Mouse (Mus musculus) midbrain, embryonic 11.5 days (tissue): ENCODE results near the gene H2afb1. TPM values are rescaled to one million over a fixed set of nuclear protein-coding genes. Genes with fewer than 3 reads are reported as not detected.
"Not testable (repeated sequence)": the region's sequence is repeated elsewhere in the genome, so short reads cannot be mapped to it uniquely, and the experiment has no call there.

Source experiments
- ATAC-seq: fragments of 200-750 bp; cut with Nextera tagmentation; 2 replicates; pipeline ENCODE4 v1.8.0; 2017; ENCODE audit warnings: moderate TSS enrichment, moderate library complexity; ENCODE audit not compliant: low FRiP score
- DNase-seq: peaks from one replicate; pipeline ENCODE4 v3.0.0; 2015; ENCODE audit warnings: low spot score; ENCODE audit errors: missing footprints
- H3K27ac ChIP-seq: fragments of 300-500 bp; sonication (generic); 2 replicates; pipeline ENCODE4 v1.5.1; 2014; ENCODE audit warnings: low read depth, low read length
- H3K27me3 ChIP-seq: fragments of 300-500 bp; sonication (generic); 2 replicates; pipeline ENCODE4 v1.6.1; 2014; ENCODE audit warnings: mild to moderate bottlenecking, low read length, moderate library complexity, mixed read lengths; ENCODE audit not compliant: control insufficient read depth, insufficient read depth
- H3K36me3 ChIP-seq: fragments of 300-500 bp; sonication (generic); 2 replicates; pipeline ENCODE4 v1.6.1; 2014; ENCODE audit warnings: mild to moderate bottlenecking, low read length, moderate library complexity, mixed read lengths; ENCODE audit not compliant: control insufficient read depth, insufficient read depth
- H3K4me1 ChIP-seq: fragments of 300-500 bp; sonication (generic); 2 replicates; pipeline ENCODE4 v1.6.1; 2014; ENCODE audit warnings: low read length; ENCODE audit not compliant: control insufficient read depth, insufficient read depth
- H3K4me2 ChIP-seq: fragments of 300-500 bp; sonication (generic); 2 replicates; pipeline ENCODE4 v1.6.1; 2014; ENCODE audit warnings: mild to moderate bottlenecking, moderate library complexity
- H3K4me3 ChIP-seq: fragments of 300-500 bp; sonication (generic); 2 replicates; pipeline ENCODE4 v1.5.1; 2014; ENCODE audit warnings: low read depth, low read length
- H3K9ac ChIP-seq: fragments of 300-500 bp; sonication (generic); 2 replicates; pipeline ENCODE4 v1.6.1; 2014; ENCODE audit warnings: low read length
- H3K9me3 ChIP-seq: fragments of 300-500 bp; sonication (generic); 2 replicates; pipeline ENCODE4 v1.6.1; 2016; ENCODE audit warnings: low read length; ENCODE audit not compliant: control insufficient read depth
- WGBS: fragments of 180-500 bp; shearing (Covaris S2); extraction: QIAGEN DNeasy Blood & Tissue Kit; methylation state at CpG from one replicate; pipeline ENCODE4 v1.1.7; 2014; 5-methylcytosine and 5-hydroxymethylcytosine counted together
- polyA plus RNA-seq: library from polyadenylated mRNA; unstranded; fragments of >200 nt; fragmentation: Nextera tagmentation; extraction: Ambion mirVana; gene quantifications from 2 replicates; pipeline ENCODE4 v1.2.1, GENCODE M21; 2014

The H2afb1 gene
- polyA plus RNA-seq = not detected in 2 replicates

DNA sequence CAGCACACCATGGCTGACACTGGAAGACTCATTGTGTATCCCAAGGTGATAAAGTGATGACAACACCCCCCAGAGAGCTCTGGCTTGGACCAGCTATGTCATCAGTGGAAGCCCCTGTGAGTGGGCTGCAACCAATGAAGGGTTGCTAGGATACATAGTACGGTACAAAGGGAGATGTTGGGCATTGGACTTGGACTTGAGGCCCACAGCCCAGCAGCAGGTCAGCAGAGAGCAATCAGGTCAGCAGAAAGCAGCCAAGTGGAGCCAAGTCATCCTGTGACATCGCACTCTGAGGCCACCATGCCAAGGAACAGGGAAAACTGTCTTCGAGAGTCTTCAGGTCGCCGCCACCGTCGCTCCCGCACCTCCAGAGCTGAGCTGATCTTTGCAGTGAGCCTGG lies at the start of gene H2afb1:
TSS of gene H2afb1 (plus strand) at position 301 of the 400 bp plus-strand sequence.
- not testable (repeated sequence) for H3K9ac ChIP-seq, H3K27ac ChIP-seq, DNase-seq, H3K4me3 ChIP-seq, H3K36me3 ChIP-seq, ATAC-seq, H3K27me3 ChIP-seq, H3K4me2 ChIP-seq, H3K9me3 ChIP-seq, H3K4me1 ChIP-seq
- 92% methylated on average over 7 of the region's 8 CpGs for WGBS

DNA sequence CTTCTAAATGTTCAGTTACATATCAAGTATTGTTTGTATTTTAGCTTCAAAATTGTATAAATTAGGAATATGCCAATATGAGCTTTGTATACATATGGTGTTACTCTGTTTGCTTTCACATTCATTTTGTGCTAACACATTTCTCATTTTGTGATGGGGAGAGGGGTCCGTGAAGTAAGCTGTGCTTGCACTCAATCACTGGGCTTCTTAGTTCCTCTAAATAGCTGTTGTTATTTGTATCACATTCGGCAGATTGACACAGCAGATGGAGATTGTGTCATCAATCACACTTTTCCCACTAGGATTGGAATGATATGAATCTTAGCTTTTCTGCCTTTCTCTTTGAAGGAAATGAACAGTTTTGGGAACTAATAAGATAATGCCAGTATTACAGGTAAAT lies 21.5 kb downstream of the H2afb1 start:
- 82% methylated on average over 2 of the region's 2 CpGs for WGBS
- no peaks in the 10 kb centered on the region for H3K36me3 ChIP-seq
- ATAC-seq (no peak), DNase-seq (no peak)
- no peak overlapping the region for H3K9ac ChIP-seq
- no peak overlapping the region for H3K27ac ChIP-seq
- H3K4me2 ChIP-seq = no peak overlapping the region
- H3K4me3 ChIP-seq = no peak overlapping the region
- H3K4me1 ChIP-seq = no peaks in the 10 kb centered on the region
- H3K27me3 ChIP-seq = no peaks in the 10 kb centered on the region
- no peaks in the 10 kb centered on the region for H3K9me3 ChIP-seq
